Mouse (Mus musculus) cerebellum, adult 2 months (tissue): ENCODE results near the gene Trim12a. TPM values are rescaled to one million over a fixed set of nuclear protein-coding genes. Genes with fewer than 3 reads are reported as not detected.
"Not testable (repeated sequence)": the region's sequence is repeated elsewhere in the genome, so short reads cannot be mapped to it uniquely, and the experiment has no call there.

ENCODE experiments used
- DNase-seq, 2 experiments: peaks; one replicate each; pipeline ENCODE4 v3.0.0; 2021
- H3K27ac ChIP-seq: fragments of 200-500 bp; 2 replicates; pipeline ENCODE4 v1.5.1; 2012; ENCODE audit warnings: low read length, control low read depth, inconsistent platforms; ENCODE audit not compliant: insufficient read depth
- H3K27me3 ChIP-seq: fragments of 200-500 bp; 2 replicates; pipeline ENCODE4 v1.6.1; 2012; ENCODE audit warnings: inconsistent platforms, mild to moderate bottlenecking, low read length, moderate library complexity; ENCODE audit not compliant: control insufficient read depth, insufficient read depth
- H3K4me1 ChIP-seq: fragments of 200-500 bp; 2 replicates; pipeline ENCODE4 v1.6.1; 2011; ENCODE audit warnings: low read length; ENCODE audit not compliant: control insufficient read depth, insufficient read depth
- H3K4me3 ChIP-seq: fragments of 200-500 bp; replicated peaks from 2 replicates; pipeline ENCODE3; 2011; ENCODE audit warnings: mild to moderate bottlenecking, low read depth, low read length, control low read depth; ENCODE audit not compliant: insufficient read depth
- CTCF ChIP-seq: fragments of 200-500 bp; IDR thresholded peaks from 2 replicates; pipeline ENCODE4 v1.5.1; 2011; ENCODE audit warnings: low read depth, mild to moderate bottlenecking, control low read depth, low read length, moderate library complexity, borderline replicate concordance; ENCODE audit not compliant: insufficient read depth
- POLR2A ChIP-seq: fragments of 200-500 bp; IDR thresholded peaks from 2 replicates; pipeline ENCODE4 v1.6.1; 2011; ENCODE audit warnings: low read length, control low read depth, borderline replicate concordance; ENCODE audit not compliant: insufficient read depth
- WGBS: fragments of 180-500 bp; shearing (Covaris S2); methylation state at CpG from one replicate; pipeline ENCODE4 v1.1.7; 2018; 5-methylcytosine and 5-hydroxymethylcytosine counted together
- polyA plus RNA-seq: library from polyadenylated mRNA; depleted of rRNA; stranded (reverse); fragments of >200 nt; gene quantifications from 2 replicates; pipeline ENCODE4 v1.2.3, GENCODE M21; 2012; rRNA removed

The Trim12a gene
- polyA plus RNA-seq = 3.3 and 3.8 TPM in 2 replicates

- H3K27ac ChIP-seq, H3K4me3 ChIP-seq, H3K27me3 ChIP-seq, H3K4me1 ChIP-seq, DNase-seq: not testable (repeated sequence)
- 22% methylated on average over 4 of the region's 4 CpGs for WGBS
Observed at GRCm38 (mm10) chr7:104315369-104316080, at the start of gene Trim12a. Trim12a (minus strand) TSS chr7:104315466.

GRCm38 (mm10) chr7:104353600-104353967 lies 38.3 kb upstream of the Trim12a start:
- no peaks in the 10 kb centered on the region for H3K27me3 ChIP-seq
- H3K4me3 ChIP-seq = no peak overlapping the region
- TF ChIP-seq POLR2A = no peak
- no peak for TF ChIP-seq CTCF
- H3K27ac ChIP-seq = no peak overlapping the region
- 84% methylated on average over 2 of the region's 2 CpGs for WGBS
- DNase-seq = no peak
- H3K4me1 ChIP-seq = no peaks in the 10 kb centered on the region

DNA sequence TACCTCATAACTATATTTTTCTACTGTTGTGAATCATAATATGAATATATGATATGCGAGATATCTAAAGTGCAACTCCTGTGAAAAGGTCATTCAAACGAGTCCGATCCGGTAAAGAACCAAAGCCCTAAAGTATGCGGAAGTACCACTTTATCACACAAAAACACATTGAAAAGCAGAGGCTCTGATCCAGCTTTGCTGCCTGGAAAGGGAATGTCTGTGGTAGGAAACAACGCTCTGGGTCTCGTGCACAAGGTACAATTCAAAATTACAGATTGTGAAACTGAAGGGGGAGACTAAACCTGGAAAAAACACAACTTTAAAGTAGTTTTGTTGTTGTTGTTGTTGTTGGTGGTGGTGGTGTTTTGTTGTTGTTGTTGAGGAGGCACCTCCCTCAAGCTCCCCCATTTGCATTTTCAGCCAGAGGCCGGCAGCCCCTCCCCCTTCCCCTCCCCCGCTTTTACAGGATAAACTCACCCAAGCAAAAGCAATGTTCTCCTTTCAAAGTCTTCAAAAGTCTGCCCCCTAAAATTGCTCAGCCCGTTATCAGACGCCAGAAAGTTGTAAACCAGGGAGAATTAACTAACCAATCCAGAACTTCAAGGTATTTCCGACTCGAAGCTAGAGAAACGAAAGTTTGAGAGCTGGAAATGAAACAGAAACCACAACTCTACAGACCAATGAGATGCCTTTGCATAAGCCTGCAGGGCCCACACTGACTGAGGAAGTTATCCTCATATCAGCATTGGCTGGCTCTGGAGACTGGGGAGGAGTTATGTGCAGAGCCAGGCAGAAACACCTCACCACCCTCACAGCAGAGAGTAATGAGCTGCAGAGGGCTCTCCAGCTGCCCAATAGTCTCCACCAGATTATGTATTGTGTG lies 37.7 kb upstream of the Trim12a start, which contains the start of gene Trim12c:
Trim12c (minus strand) TSS at position 646 of the 883 bp plus-strand sequence.
- no peak within 1 kb of the TSS for H3K27ac ChIP-seq
- H3K4me3 ChIP-seq = peak within 1 kb of the TSS; percentile 15
- TF ChIP-seq POLR2A (no peak), CTCF (no peak)
- WGBS = 9% methylated on average over 14 of the region's 14 CpGs
- H3K4me1 ChIP-seq = no peaks in the 10 kb centered on the region
- H3K27me3 ChIP-seq = no peaks in the 10 kb centered on the region
- peak in 1 of 2 experiments; percentile 4 for DNase-seq

- not testable (repeated sequence) for H3K4me1 ChIP-seq, H3K27me3 ChIP-seq, H3K4me3 ChIP-seq, H3K27ac ChIP-seq, DNase-seq
- 82% methylated on average over 4 of the region's 4 CpGs for WGBS
Observed at GRCm38 (mm10) chr7:104348043-104348442, 32.8 kb upstream of the Trim12a start.

DNA sequence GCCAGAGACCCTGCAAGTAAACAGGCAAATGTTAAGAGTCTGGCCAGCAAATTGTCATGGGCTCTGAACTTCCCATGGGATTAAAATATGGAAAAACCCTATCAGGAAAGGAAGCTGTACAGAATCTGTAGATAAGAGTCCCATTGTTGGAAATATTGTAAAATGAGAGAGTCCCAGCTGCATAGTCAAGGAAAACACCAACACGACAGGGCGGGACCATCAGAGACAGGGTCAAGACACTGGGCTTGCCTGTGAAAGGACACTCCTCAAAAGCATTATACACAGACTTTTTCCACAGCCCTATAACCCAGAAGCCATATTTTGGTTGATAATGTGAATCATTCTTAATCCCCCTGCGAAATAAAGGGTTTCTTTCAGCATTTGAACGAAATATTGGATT lies 25.5 kb upstream of the Trim12a start:
- WGBS = 73% methylated on average over 2 of the region's 4 CpGs
- H3K4me1 ChIP-seq, H3K27me3 ChIP-seq, H3K4me3 ChIP-seq, DNase-seq, H3K27ac ChIP-seq: not testable (repeated sequence)

DNA sequence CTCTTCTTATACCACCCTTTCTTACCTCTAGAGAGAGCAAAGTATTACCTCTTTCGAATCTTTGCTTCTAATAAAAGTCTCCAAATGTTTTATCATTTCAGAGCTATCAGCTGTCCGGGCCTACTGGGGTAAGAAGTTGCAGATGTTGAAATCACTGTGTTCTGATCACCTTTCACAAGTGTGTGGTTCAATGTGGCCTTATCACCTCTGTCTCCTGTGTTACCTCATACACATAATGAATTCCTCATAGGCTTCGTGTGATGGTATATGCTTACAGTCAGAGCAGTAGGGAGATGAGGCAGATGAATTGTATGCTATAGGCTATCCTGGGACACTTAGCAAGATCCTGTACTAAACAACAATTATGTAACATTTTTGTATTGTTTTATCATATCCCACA lies 20.3 kb upstream of the Trim12a start:
- not testable (repeated sequence) for H3K4me3 ChIP-seq, H3K27ac ChIP-seq, DNase-seq, H3K4me1 ChIP-seq, H3K27me3 ChIP-seq
- WGBS = 84% methylated on average over 3 of the region's 3 CpGs

- not testable (repeated sequence) for H3K27ac ChIP-seq, H3K4me3 ChIP-seq, H3K4me1 ChIP-seq, H3K27me3 ChIP-seq, DNase-seq
- 86% methylated on average over 2 of the region's 2 CpGs for WGBS
Observed at GRCm38 (mm10) chr7:104329171-104329570, 13.9 kb upstream of the Trim12a start, which contains the start of gene Trim34b. Trim34b (plus strand) TSS chr7:104329471.

DNA sequence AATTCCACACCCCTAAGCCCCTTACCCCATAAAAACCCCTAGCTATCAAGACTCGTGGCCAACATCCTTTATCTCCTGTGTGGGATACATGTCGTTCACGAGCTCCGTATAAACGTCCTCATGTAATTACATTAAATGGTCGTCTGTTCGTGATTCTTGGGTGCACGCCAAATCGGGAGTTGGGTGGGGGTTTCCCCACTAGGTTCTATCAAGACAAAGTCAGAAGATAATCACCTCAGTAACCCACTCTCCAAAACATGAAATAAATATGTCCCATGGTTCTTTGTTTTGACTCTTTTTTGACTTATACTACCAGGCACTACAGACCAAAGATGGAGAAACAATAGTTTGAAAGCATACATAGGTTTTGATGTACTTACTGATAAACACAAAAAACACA lies 6.8 kb upstream of the Trim12a start:
- no peak overlapping the region for H3K4me3 ChIP-seq
- no peak overlapping the region for H3K27ac ChIP-seq
- no peak for TF ChIP-seq CTCF
- TF ChIP-seq POLR2A = no peak
- DNase-seq = no peak
- H3K4me1 ChIP-seq = no peaks in the 10 kb centered on the region
- 62% methylated on average over 9 of the region's 9 CpGs for whole genome bisulfite sequencing
- H3K27me3 ChIP-seq = no peaks in the 10 kb centered on the region
